Mouse (Mus musculus) embryonic facial prominence, embryonic 13.5 days (tissue): ENCODE results near the gene Bmp8a. TPM values are rescaled to one million over a fixed set of nuclear protein-coding genes. Genes with fewer than 3 reads are reported as not detected.
"Not testable (repeated sequence)": the region's sequence is repeated elsewhere in the genome, so short reads cannot be mapped to it uniquely, and the experiment has no call there.

Source experiments
- ATAC-seq: fragments of 200-750 bp; cut with Nextera tagmentation; 2 replicates; pipeline ENCODE4 v1.8.0; 2017; ENCODE audit warnings: low read depth; ENCODE audit not compliant: insufficient number of reproducible peaks, insufficient read depth, low FRiP score, low TSS enrichment
- H3K27ac ChIP-seq: fragments of 300-500 bp; sonication (generic); 2 replicates; pipeline ENCODE4 v1.5.1; 2015; ENCODE audit warnings: moderate library complexity, mild to moderate bottlenecking, inconsistent platforms
- H3K27me3 ChIP-seq: fragments of 300-500 bp; sonication (generic); 2 replicates; pipeline ENCODE4 v1.6.1; 2015; ENCODE audit warnings: mild to moderate bottlenecking, inconsistent platforms
- H3K36me3 ChIP-seq: fragments of 300-500 bp; sonication (generic); 2 replicates; pipeline ENCODE4 v1.6.1; 2015; ENCODE audit warnings: mild to moderate bottlenecking, inconsistent platforms
- H3K4me1 ChIP-seq: fragments of 300-500 bp; sonication (generic); 2 replicates; pipeline ENCODE4 v1.6.1; 2015; ENCODE audit warnings: inconsistent platforms
- H3K4me2 ChIP-seq: fragments of 300-500 bp; sonication (generic); 2 replicates; pipeline ENCODE4 v1.6.1; 2015; ENCODE audit warnings: moderate library complexity, mild to moderate bottlenecking, inconsistent platforms
- H3K4me3 ChIP-seq: fragments of 300-500 bp; sonication (generic); 2 replicates; pipeline ENCODE4 v1.5.1; 2015; ENCODE audit warnings: mild to moderate bottlenecking, inconsistent platforms
- H3K9ac ChIP-seq: fragments of 300-500 bp; sonication (generic); 2 replicates; pipeline ENCODE4 v1.6.1; 2015; ENCODE audit warnings: mild to moderate bottlenecking, inconsistent platforms
- H3K9me3 ChIP-seq: fragments of 300-500 bp; sonication (generic); 2 replicates; pipeline ENCODE4 v1.6.1; 2016; ENCODE audit warnings: inconsistent platforms
- WGBS: fragments of 180-500 bp; shearing (Covaris S2); methylation state at CpG from one replicate; pipeline ENCODE4 v1.1.7; 2015; ENCODE audit warnings: mixed read lengths; 5-methylcytosine and 5-hydroxymethylcytosine counted together
- polyA plus RNA-seq: library from polyadenylated mRNA; unstranded; fragments of >200 nt; fragmentation: Nextera tagmentation; extraction: Ambion mirVana; gene quantifications from 2 replicates; pipeline ENCODE4 v1.2.1, GENCODE M21; 2015

Gene Bmp8a
- polyA plus RNA-seq, 1 experiment from 2014 or later: 1.3 TPM

GRCm38 (mm10) chr4:123298226-123298625 is 44.8 kb downstream of the Bmp8a start:
- Histone ChIP-seq H3K9me3 (no peaks in the 10 kb centered on the region), H3K4me1 (no peaks in the 10 kb centered on the region), H3K9ac (no peak overlapping the region), H3K4me2 (no peak overlapping the region), H3K27me3 (no peaks in the 10 kb centered on the region), H3K27ac (no peak overlapping the region), H3K36me3 (peaks cover 95% of the 10 kb centered on the region), H3K4me3 (no peak overlapping the region)
- 89% methylated on average over 4 of the region's 4 CpGs for WGBS
- ATAC-seq: no peak

- Histone ChIP-seq H3K4me3 (no peak overlapping the region), H3K4me2 (no peak overlapping the region), H3K36me3 (peaks cover 95% of the 10 kb centered on the region), H3K4me1 (no peaks in the 10 kb centered on the region), H3K9me3 (no peaks in the 10 kb centered on the region), H3K27ac (no peak overlapping the region), H3K9ac (no peak overlapping the region), H3K27me3 (no peaks in the 10 kb centered on the region)
- ATAC-seq: no peak
- 88% methylated on average over 22 of the region's 22 CpGs for WGBS
Observed at GRCm38 (mm10) chr4:123297195-123297960, 45.7 kb downstream of the Bmp8a start.

- Histone ChIP-seq H3K4me3 (no peak overlapping the region), H3K4me2 (no peak overlapping the region), H3K9ac (no peak overlapping the region), H3K27ac (no peak overlapping the region), H3K9me3 (no peaks in the 10 kb centered on the region), H3K27me3 (no peaks in the 10 kb centered on the region), H3K4me1 (no peaks in the 10 kb centered on the region), H3K36me3 (peaks cover 96% of the 10 kb centered on the region)
- no peak for ATAC-seq
- 86% methylated on average over 5 of the region's 5 CpGs for WGBS
Observed at GRCm38 (mm10) chr4:123296148-123296534, 46.9 kb downstream of the Bmp8a start.

GRCm38 (mm10) chr4:123295516-123296147 is 47.4 kb downstream of the Bmp8a start:
- 83% methylated on average over 21 of the region's 21 CpGs for WGBS
- H3K27ac ChIP-seq: no peak overlapping the region
- H3K4me2 ChIP-seq: no peak overlapping the region
- H3K9me3 ChIP-seq: no peaks in the 10 kb centered on the region
- no peaks in the 10 kb centered on the region for H3K27me3 ChIP-seq
- no peaks in the 10 kb centered on the region for H3K4me1 ChIP-seq
- H3K4me3 ChIP-seq: no peak overlapping the region
- peaks cover 96% of the 10 kb centered on the region for H3K36me3 ChIP-seq
- ATAC-seq: no peak
- H3K9ac ChIP-seq: no peak overlapping the region

GRCm38 (mm10) chr4:123295026-123295425 is 48.0 kb downstream of the Bmp8a start:
- H3K27me3 ChIP-seq, H3K4me2 ChIP-seq, H3K9ac ChIP-seq, ATAC-seq, H3K4me1 ChIP-seq, H3K9me3 ChIP-seq, H3K4me3 ChIP-seq, H3K27ac ChIP-seq: not testable (repeated sequence)
- peaks cover 93% of the 10 kb centered on the region for H3K36me3 ChIP-seq
- 76% methylated on average over 15 of the region's 15 CpGs for WGBS

- Histone ChIP-seq H3K4me2 (no peak overlapping the region), H3K9me3 (no peaks in the 10 kb centered on the region), H3K27ac (no peak overlapping the region), H3K27me3 (no peaks in the 10 kb centered on the region), H3K9ac (0 out of 2 replicates have a peak overlapping the region, but pooled peaks have one; percentile 3), H3K36me3 (peaks cover 93% of the 10 kb centered on the region), H3K4me1 (no peaks in the 10 kb centered on the region), H3K4me3 (no peak overlapping the region)
- ATAC-seq: no peak
- WGBS: 80% methylated on average over 7 of the region's 7 CpGs
Observed at GRCm38 (mm10) chr4:123293661-123294443, 49.2 kb downstream of the Bmp8a start.

GRCm38 (mm10) chr4:123292989-123293388 is 50.1 kb downstream of the Bmp8a start:
- no peak for ATAC-seq
- H3K4me1 ChIP-seq: no peaks in the 10 kb centered on the region
- H3K27me3 ChIP-seq: no peaks in the 10 kb centered on the region
- no peaks in the 10 kb centered on the region for H3K9me3 ChIP-seq
- H3K4me2 ChIP-seq: no peak overlapping the region
- no peak overlapping the region for H3K27ac ChIP-seq
- WGBS: 76% methylated on average over 7 of the region's 7 CpGs
- no peak overlapping the region for H3K9ac ChIP-seq
- no peak overlapping the region for H3K4me3 ChIP-seq
- H3K36me3 ChIP-seq: peaks cover 94% of the 10 kb centered on the region

- Histone ChIP-seq H3K27ac (no peak overlapping the region), H3K4me1 (peaks cover 4% of the 10 kb centered on the region; the same call in 1 of the 2 replicates), H3K4me2 (no peak overlapping the region), H3K9me3 (no peaks in the 10 kb centered on the region), H3K4me3 (no peak overlapping the region), H3K27me3 (no peaks in the 10 kb centered on the region), H3K36me3 (peaks cover 95% of the 10 kb centered on the region), H3K9ac (no peak overlapping the region)
- WGBS: 77% methylated on average over 3 of the region's 3 CpGs
- no peak for ATAC-seq
Observed at GRCm38 (mm10) chr4:123292390-123292789, 50.7 kb downstream of the Bmp8a start.

- Histone ChIP-seq H3K4me3 (no peak overlapping the region), H3K36me3 (peaks cover 85% of the 10 kb centered on the region), H3K4me1 (peaks cover 26% of the 10 kb centered on the region), H3K27ac (no peak overlapping the region), H3K9ac (no peak overlapping the region), H3K4me2 (no peak overlapping the region), H3K27me3 (no peaks in the 10 kb centered on the region), H3K9me3 (no peaks in the 10 kb centered on the region)
- WGBS: 79% methylated on average over 12 of the region's 12 CpGs
- no peak for ATAC-seq
Observed at GRCm38 (mm10) chr4:123289038-123289437, 54.0 kb downstream of the Bmp8a start.

GRCm38 (mm10) chr4:123286790-123287189 is 56.3 kb downstream of the Bmp8a start:
- H3K4me1 ChIP-seq: peaks cover 30% of the 10 kb centered on the region
- WGBS: 90% methylated on average over 2 of the region's 2 CpGs
- H3K4me3 ChIP-seq: no peak overlapping the region
- H3K9me3 ChIP-seq: no peaks in the 10 kb centered on the region
- H3K9ac ChIP-seq: no peak overlapping the region
- H3K27ac ChIP-seq: no peak overlapping the region
- no peak for ATAC-seq
- H3K27me3 ChIP-seq: no peaks in the 10 kb centered on the region
- H3K36me3 ChIP-seq: peaks cover 62% of the 10 kb centered on the region
- H3K4me2 ChIP-seq: no peak overlapping the region

GRCm38 (mm10) chr4:123284731-123285624 is 58.1 kb downstream of the Bmp8a start:
- Histone ChIP-seq H3K4me2 (peak overlapping the region; percentile 90), H3K4me1 (peaks cover 30% of the 10 kb centered on the region), H3K27me3 (no peaks in the 10 kb centered on the region), H3K9me3 (no peaks in the 10 kb centered on the region), H3K9ac (peak overlapping the region; percentile 77), H3K27ac (no peak overlapping the region), H3K4me3 (peak overlapping the region; percentile 58), H3K36me3 (peaks cover 47% of the 10 kb centered on the region)
- WGBS: 72% methylated on average over 6 of the region's 6 CpGs
- ATAC-seq: no peak
